Comparison of ENCODE assay signal across 8 mouse cellular contexts in genomic region chr15:66475941-66476391, GRCm38 (mm10). TPM values are rescaled to one million over a fixed set of nuclear protein-coding genes. Genes with fewer than 3 reads are reported as not detected.
DNase-seq lines count a peak whose midpoint lies in the region; ATAC-seq and TF ChIP-seq lines count a peak whose summit lies in the region.

No protein-coding gene starts in this region.

- H3K4me3 ChIP-seq in midbrain, embryonic 11.5 days (ENCODE audit: low read depth, low read length), result no peak overlapping the region
- no peak overlapping the region for H3K4me3 ChIP-seq in midbrain, embryonic 10.5 days
- no peak overlapping the region for H3K4me3 ChIP-seq in forebrain, embryonic 15.5 days
- H3K4me3 ChIP-seq in liver, postnatal 0 days (ENCODE audit: low read depth, low read length), result no peak overlapping the region
- no peak overlapping the region for H3K4me3 ChIP-seq in neural tube, embryonic 15.5 days (replicated peaks)

- peak; percentile 70 for TF ChIP-seq CTCF in liver, postnatal 0 days (IDR thresholded peaks at IDR 0.05; ENCODE audit: low read depth)

- H3K27ac ChIP-seq in midbrain, embryonic 11.5 days (ENCODE audit: low read depth, low read length), result no peak overlapping the region
- no peak overlapping the region for H3K27ac ChIP-seq in midbrain, embryonic 10.5 days (replicated peaks)
- H3K27ac ChIP-seq in forebrain, embryonic 15.5 days (replicated peaks), result peak overlapping the region; percentile 92
- H3K27ac ChIP-seq in liver, postnatal 0 days (ENCODE audit: low read depth), result no peak overlapping the region
- 0 out of 2 replicates have a peak overlapping the region, but pooled peaks have one; percentile 18 for H3K27ac ChIP-seq in neural tube, embryonic 15.5 days (replicated peaks)

- H3K4me1 ChIP-seq in midbrain, embryonic 11.5 days (ENCODE audit: control insufficient read depth, insufficient read depth, low read length), result no peaks in the 10 kb centered on the region
- 0 out of 2 replicates have a peak, but pooled peaks cover 2% of the 10 kb centered on the region for H3K4me1 ChIP-seq in midbrain, embryonic 10.5 days
- H3K4me1 ChIP-seq in forebrain, embryonic 15.5 days, result peaks cover 24% of the 10 kb centered on the region
- H3K4me1 ChIP-seq in liver, postnatal 0 days (ENCODE audit: insufficient read depth), result no peaks in the 10 kb centered on the region
- H3K4me1 ChIP-seq in neural tube, embryonic 15.5 days, result no peaks in the 10 kb centered on the region

- no peak for TF ChIP-seq EP300 in liver, postnatal 0 days (IDR thresholded peaks at IDR 0.05; ENCODE audit: low read depth)

- no peak overlapping the region for H3K4me2 ChIP-seq in midbrain, embryonic 11.5 days
- H3K4me2 ChIP-seq in forebrain, embryonic 15.5 days (replicated peaks), result peak overlapping the region; percentile 28
- peak overlapping the region; percentile 46 for H3K4me2 ChIP-seq in liver, postnatal 0 days (ENCODE audit: low read depth, low read length)
- peak overlapping the region; percentile 17 for H3K4me2 ChIP-seq in neural tube, embryonic 15.5 days

- no peaks in the 10 kb centered on the region for H3K36me3 ChIP-seq in midbrain, embryonic 11.5 days (ENCODE audit: control insufficient read depth, insufficient read depth, low read length)
- H3K36me3 ChIP-seq in midbrain, embryonic 10.5 days, result no peaks in the 10 kb centered on the region
- H3K36me3 ChIP-seq in forebrain, embryonic 15.5 days, result no peaks in the 10 kb centered on the region
- H3K36me3 ChIP-seq in liver, postnatal 0 days (replicated peaks; ENCODE audit: insufficient read depth, low read length), result no peaks in the 10 kb centered on the region
- H3K36me3 ChIP-seq in neural tube, embryonic 15.5 days, result no peaks in the 10 kb centered on the region

- DNase-seq in midbrain, embryonic 11.5 days (ENCODE audit: low spot score, missing footprints), result peak; percentile 97
- DNase-seq in midbrain, embryonic 10.5 days (ENCODE audit: low spot score), result no peak
- peak; percentile 63 for DNase-seq in c-Kit-positive CD71-negative TER-119-negative erythroid progenitor cells, embryonic 14.5 days (ENCODE audit: low read depth)
- DNase-seq in liver, postnatal 0 days, result peak; percentile 15
- DNase-seq in gastrocnemius, postnatal 4 days (ENCODE audit: low spot score in 2 of 2), result no peak

- WGBS in midbrain, embryonic 11.5 days, result 18% methylated on average over 5 of the region's 5 CpGs
- WGBS in midbrain, embryonic 10.5 days, result 20% methylated on average over 5 of the region's 5 CpGs
- WGBS in forebrain, embryonic 15.5 days, result 17% methylated on average over 5 of the region's 5 CpGs
- 8% methylated on average over 5 of the region's 5 CpGs for WGBS in liver, postnatal 0 days (ENCODE audit: insufficient replicate concordance)
- 10% methylated on average over 5 of the region's 5 CpGs for WGBS in neural tube, embryonic 15.5 days

- no peaks in the 10 kb centered on the region for H3K27me3 ChIP-seq in midbrain, embryonic 11.5 days (ENCODE audit: control insufficient read depth, insufficient read depth, low read length)
- H3K27me3 ChIP-seq in midbrain, embryonic 10.5 days (ENCODE audit: low read depth, poor library complexity, severe bottlenecking), result no peaks in the 10 kb centered on the region
- H3K27me3 ChIP-seq in forebrain, embryonic 15.5 days, result no peaks in the 10 kb centered on the region
- no peaks in the 10 kb centered on the region for H3K27me3 ChIP-seq in liver, postnatal 0 days (ENCODE audit: insufficient read depth, low read length)
- no peaks in the 10 kb centered on the region for H3K27me3 ChIP-seq in neural tube, embryonic 15.5 days (replicated peaks)

- H3K9ac ChIP-seq in midbrain, embryonic 11.5 days (ENCODE audit: low read length), result no peak overlapping the region
- H3K9ac ChIP-seq in forebrain, embryonic 15.5 days (replicated peaks), result no peak overlapping the region
- no peak overlapping the region for H3K9ac ChIP-seq in liver, postnatal 0 days (replicated peaks)
- no peak overlapping the region for H3K9ac ChIP-seq in neural tube, embryonic 15.5 days (replicated peaks)

- no peaks in the 10 kb centered on the region for H3K9me3 ChIP-seq in midbrain, embryonic 11.5 days (ENCODE audit: control insufficient read depth, low read length)
- H3K9me3 ChIP-seq in midbrain, embryonic 10.5 days (replicated peaks), result no peaks in the 10 kb centered on the region
- H3K9me3 ChIP-seq in forebrain, embryonic 15.5 days, result no peaks in the 10 kb centered on the region
- no peaks in the 10 kb centered on the region for H3K9me3 ChIP-seq in liver, postnatal 0 days (ENCODE audit: low read length)
- H3K9me3 ChIP-seq in neural tube, embryonic 15.5 days (replicated peaks), result no peaks in the 10 kb centered on the region

- ATAC-seq in midbrain, embryonic 11.5 days (ENCODE audit: low FRiP score), result peak; percentile 75
- peak; percentile 69 for ATAC-seq in forebrain, embryonic 15.5 days (replicated peaks)
- ATAC-seq in inflammation-experienced regulatory T-cells, adult 6 months, result peak; percentile 93
- ATAC-seq in liver, postnatal 0 days, result peak; percentile 48; the same call in 1 of the 2 replicates
- peak; percentile 61 for ATAC-seq in neural tube, embryonic 15.5 days (ENCODE audit: low FRiP score)

RNA-seq across cellular contexts. Expression of gene Lrrc6, which starts 24.7 kb away (rescaled TPM):
- polyA plus RNA-seq in midbrain, embryonic 11.5 days (2014; fragmentation: Nextera tagmentation; extraction: Ambion mirVana), result 0.05 and 0.34 TPM in 2 replicates
- polyA plus RNA-seq in midbrain, embryonic 10.5 days (2016; fragmentation: Nextera tagmentation; extraction: Ambion mirVana), result 0.10 and 0.11 TPM in 2 replicates
- 1.0 and 1.4 TPM in 2 replicates for polyA plus RNA-seq in forebrain, embryonic 15.5 days (2015; fragmentation: Nextera tagmentation; extraction: Ambion mirVana)
- polyA plus RNA-seq in inflammation-experienced regulatory T-cells, adult 6 months (2017; shearing (Covaris generic)), result under 1 TPM in 1 of 3 experiments, not detected in 2; 0.28 TPM
- not detected in 2 replicates for polyA plus RNA-seq in liver, postnatal 0 days (2015; fragmentation: Nextera tagmentation; extraction: Ambion mirVana)
- 1.4 and 1.7 TPM in 2 replicates for polyA plus RNA-seq in neural tube, embryonic 15.5 days (2015; fragmentation: Nextera tagmentation; extraction: Ambion mirVana)
- total RNA-seq in gastrocnemius, postnatal 4 days (2021), result not detected

Comparison
In these comparisons a context has a peak if more than half of its experiments do, and no peak if none do; other contexts are left out.
1. DNase-seq: peak in midbrain, embryonic 11.5 days (single experiment), c-Kit-positive CD71-negative TER-119-negative erythroid progenitor cells, embryonic 14.5 days (single experiment) and liver, postnatal 0 days (single experiment); none in midbrain, embryonic 10.5 days (single experiment) and gastrocnemius, postnatal 4 days (0 of 2).
2. H3K27ac ChIP-seq: peak in forebrain, embryonic 15.5 days (single experiment) and neural tube, embryonic 15.5 days (single experiment); none in midbrain, embryonic 11.5 days (single experiment), midbrain, embryonic 10.5 days (single experiment) and liver, postnatal 0 days (single experiment).
3. Peak in every context shown above with its lines, with median percentiles within 50 percentile points of each other: ATAC-seq.